Mouse (Mus musculus) heart, adult 2 months (tissue): Measurements from ENCODE around the gene Nrf1.

ENCODE experiments used
- CTCF ChIP-seq: fragments of 200-600 bp; IDR thresholded peaks from 2 replicates; pipeline ENCODE4 v1.8.1; 2022; ENCODE audit warnings: antibody characterized with exemption, mild to moderate bottlenecking, moderate library complexity
- EP300 ChIP-seq: fragments of 200-500 bp; IDR thresholded peaks from 2 replicates; pipeline ENCODE4 v1.6.1; 2011; ENCODE audit warnings: low read depth, low read length, control low read depth; ENCODE audit not compliant: insufficient read depth
- POLR2A ChIP-seq: fragments of 200-500 bp; IDR thresholded peaks from 2 replicates; pipeline ENCODE4 v1.6.1; 2011; ENCODE audit warnings: mild to moderate bottlenecking, low read depth, low read length, control low read depth; ENCODE audit not compliant: insufficient read depth

DNA sequence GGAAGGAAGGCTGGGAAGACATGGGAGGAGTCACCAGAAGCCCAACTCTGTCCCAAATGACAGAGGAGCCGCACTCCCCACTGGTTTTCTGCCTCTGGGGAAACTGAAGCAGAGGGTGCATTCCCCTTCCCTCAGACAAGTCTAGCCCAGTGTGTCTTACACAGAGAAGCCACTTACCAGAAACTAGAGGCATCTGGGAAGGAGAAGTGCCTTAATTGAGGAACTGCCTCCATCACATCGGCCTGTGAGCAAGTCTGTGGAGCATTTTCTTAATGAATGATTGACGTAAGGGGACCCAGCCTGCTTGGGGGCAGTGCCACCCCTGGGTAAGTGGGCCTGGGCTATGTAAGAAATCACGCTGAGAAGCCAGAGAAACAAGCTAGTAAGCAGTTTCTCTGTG is 49.0 kb upstream of the Nrf1 start:
- TF ChIP-seq POLR2A (no peak), CTCF (no peak), EP300 (no peak)
